In genomic region chr11:105317769-105318168, GRCm38 (mm10) we compare ENCODE assay signal across 30 mouse cellular contexts. TPM values are rescaled to one million over a fixed set of nuclear protein-coding genes. Genes with fewer than 3 reads are reported as not detected.
"Had no signal": no experiment of that assay in that cellular context is flagged by ENCODE, and none has a peak within 500 bp of the region (broad histone marks: within the 10 kb centered on the region; RNA-seq: fewer than 3 reads in every experiment).

No protein-coding gene starts in this region.

- DNase-seq: left cerebral cortex, postnatal 4 days; liver; liver, embryonic 13.5 days; liver, postnatal 0 days; lung, adult 18-20 months; lung, adult 2 months; lung, embryonic 14.5 days; lung, postnatal 10 days; lung, postnatal 14 days; lung, postnatal 36 days; lung, postnatal 4 days; midbrain, embryonic 14.5 days had no signal

- H3K27ac ChIP-seq: limb, embryonic 10.5 days; limb, embryonic 12.5 days; limb, embryonic 13.5 days; limb, embryonic 15.5 days; liver, embryonic 12.5 days; liver, embryonic 13.5 days; liver, embryonic 14.5 days; liver, embryonic 15.5 days; lung, embryonic 15.5 days; macrophage; midbrain, embryonic 10.5 days; midbrain, embryonic 12.5 days; midbrain, embryonic 13.5 days; midbrain, embryonic 15.5 days; neural tube, embryonic 12.5 days had no signal

- H3K4me3 ChIP-seq: limb, embryonic 10.5 days; limb, embryonic 12.5 days; limb, embryonic 13.5 days; limb, embryonic 15.5 days; liver, embryonic 12.5 days; liver, embryonic 13.5 days; liver, embryonic 15.5 days; lung, embryonic 15.5 days; megakaryocyte, embryonic 14.5 days; midbrain, embryonic 10.5 days; midbrain, embryonic 12.5 days; midbrain, embryonic 13.5 days; midbrain, embryonic 15.5 days; myocyte; neural tube, embryonic 12.5 days had no signal

RNA-seq across cellular contexts. Expression of gene Mrc2, which starts 25.3 kb away (rescaled TPM):
- total RNA-seq: megakaryocyte progenitor cell, adult 5-6 weeks; megakaryocyte-erythroid progenitor cell, adult 5-6 weeks had no signal
